Mouse (Mus musculus) liver, embryonic 14.5 days (tissue): ENCODE measurements at regions not wholly inside any gene's neighbourhood (a gene's known extent, or its start where the extent isn't known, plus 50 kb on each side); places are given as distances from the start of the nearest gene placed in this dataset.

Experiments
- ATAC-seq: fragments of 200-750 bp; cut with Nextera tagmentation; 2 replicates; pipeline ENCODE4 v1.8.0; 2017; ENCODE audit warnings: moderate number of reproducible peaks, mild to moderate bottlenecking, moderate library complexity; ENCODE audit not compliant: insufficient read depth
- DNase-seq, 3 experiments: peaks; one replicate each; pipeline ENCODE4 v3.0.0-alpha.2; 2012 to 2013; ENCODE audit warnings: low read depth in 3 of 3, low spot score in 3 of 3
- H3K27ac ChIP-seq: fragments of 300-500 bp; sonication (generic); 2 replicates; pipeline ENCODE4 v1.5.1; 2014; ENCODE audit warnings: moderate library complexity, mild to moderate bottlenecking, control low read depth, inconsistent platforms
- H3K27me3 ChIP-seq: fragments of 300-500 bp; sonication (generic); 2 replicates; pipeline ENCODE4 v1.6.1; 2014; ENCODE audit warnings: mild to moderate bottlenecking, low read length, moderate library complexity; ENCODE audit not compliant: control insufficient read depth, insufficient read depth
- H3K36me3 ChIP-seq: fragments of 300-500 bp; sonication (generic); replicated peaks from 2 replicates; pipeline ENCODE4 v1.6.1; 2014; ENCODE audit warnings: low read depth; ENCODE audit not compliant: control insufficient read depth, insufficient read depth
- H3K4me1 ChIP-seq, 2 experiments: fragments of 200-500 bp in 1 of 2; fragments of 300-500 bp in 1 of 2; sonication (generic) in 1 of 2; replicated peaks; 2 replicates each; pipeline ENCODE4 v1.6.1; 2012 to 2014; ENCODE audit warnings: antibody characterized with exemption in 1 of 2, inconsistent platforms in 1 of 2, low read length in 1 of 2; ENCODE audit not compliant: control insufficient read depth in 2 of 2, insufficient read depth in 2 of 2
- H3K4me2 ChIP-seq: fragments of 300-500 bp; sonication (generic); 2 replicates; pipeline ENCODE4 v1.6.1; 2014; ENCODE audit warnings: low read depth, mild to moderate bottlenecking, control low read depth, moderate library complexity
- H3K4me3 ChIP-seq, 2 experiments: fragments of 200-500 bp in 1 of 2; fragments of 300-500 bp in 1 of 2; sonication (generic) in 1 of 2; 2 replicates each; pipeline ENCODE4 v1.5.1; 2012 to 2014; ENCODE audit warnings: low read depth in 2 of 2, low read length in 2 of 2, mild to moderate bottlenecking in 2 of 2, control low read depth in 1 of 2, inconsistent platforms in 1 of 2, moderate library complexity in 1 of 2; ENCODE audit not compliant: insufficient read depth in 1 of 2
- H3K9ac ChIP-seq: fragments of 300-500 bp; sonication (generic); replicated peaks from 2 replicates; pipeline ENCODE4 v1.6.1; 2014; ENCODE audit warnings: mild to moderate bottlenecking, control low read depth, moderate library complexity
- H3K9me3 ChIP-seq: fragments of 300-500 bp; sonication (generic); 2 replicates; pipeline ENCODE4 v1.6.1; 2016; ENCODE audit warnings: low read length, mixed read lengths; ENCODE audit not compliant: control insufficient read depth
- CTCF ChIP-seq: IDR thresholded peaks from 2 replicates; pipeline ENCODE4 v1.5.1; 2016; ENCODE audit warnings: antibody characterized with exemption, low read depth, control low read depth
- EP300 ChIP-seq: IDR thresholded peaks from 2 replicates; pipeline ENCODE4 v1.6.1; 2016; ENCODE audit warnings: antibody characterized with exemption, low read depth
- WGBS: fragments of 180-500 bp; shearing (Covaris S2); extraction: QIAGEN DNeasy Blood & Tissue Kit; methylation state at CpG from one replicate; pipeline ENCODE4 v1.1.7; 2014; ENCODE audit not compliant: insufficient replicate concordance; 5-methylcytosine and 5-hydroxymethylcytosine counted together

DNA sequence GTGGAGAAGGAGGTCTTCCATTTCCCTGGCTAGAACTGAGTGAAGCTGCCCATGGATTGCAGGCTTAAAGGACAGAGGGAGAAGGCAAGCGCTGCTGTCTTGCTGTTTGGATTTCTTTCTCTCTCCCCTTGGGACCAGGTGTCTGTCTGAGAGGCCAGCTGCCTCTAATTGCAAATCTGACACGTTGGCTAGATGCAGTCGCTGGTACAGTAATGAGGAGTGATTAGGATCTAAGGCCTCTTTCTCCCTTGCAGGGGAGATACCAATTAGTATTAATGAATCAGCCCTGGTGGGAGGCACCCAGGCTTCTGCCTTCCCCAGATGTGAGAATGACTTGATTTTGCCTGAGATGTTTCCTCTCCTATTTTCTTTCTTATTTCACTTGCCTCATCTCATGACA is 100.1 kb upstream of the Lyplal1 start:
- 26% methylated on average over 3 of the region's 3 CpGs for WGBS
- no peak overlapping the region for H3K4me3 ChIP-seq
- no peak for ATAC-seq
- DNase-seq = no peak
- TF ChIP-seq EP300 (no peak), CTCF (no peak)
- H3K27ac ChIP-seq = no peak overlapping the region
- H3K36me3 ChIP-seq = no peaks in the 10 kb centered on the region
- no peaks in the 10 kb centered on the region for H3K9me3 ChIP-seq
- H3K27me3 ChIP-seq = no peaks in the 10 kb centered on the region
- H3K4me2 ChIP-seq = no peak overlapping the region
- H3K4me1 ChIP-seq = no peaks in the 10 kb centered on the region
- no peak overlapping the region for H3K9ac ChIP-seq

DNA sequence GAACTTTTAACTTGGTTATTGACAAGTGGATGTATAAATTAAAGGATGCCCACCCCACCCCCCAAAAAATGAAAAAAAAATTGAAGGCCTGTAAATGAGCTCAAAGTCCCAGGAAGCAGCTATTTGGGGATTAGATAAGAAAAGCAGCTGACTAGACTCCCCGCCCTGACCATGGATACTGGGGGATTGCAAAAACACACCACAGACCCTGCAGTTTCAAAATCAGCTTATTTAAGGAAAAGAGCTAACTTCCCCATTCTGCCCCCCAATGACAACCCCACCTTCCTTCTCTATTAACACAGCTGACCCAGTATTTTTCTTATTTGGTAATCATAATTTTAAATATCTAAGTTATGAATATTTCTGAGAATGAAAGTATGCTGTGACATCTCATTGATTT is 87.0 kb upstream of the Lyplal1 start:
- no peak for TF ChIP-seq CTCF
- no peak for TF ChIP-seq EP300
- ATAC-seq (no peak), DNase-seq (no peak)
- Histone ChIP-seq H3K36me3 (no peaks in the 10 kb centered on the region), H3K4me3 (no peak overlapping the region), H3K27ac (no peak overlapping the region), H3K9ac (no peak overlapping the region), H3K9me3 (no peaks in the 10 kb centered on the region), H3K27me3 (no peaks in the 10 kb centered on the region), H3K4me1 (no peaks in the 10 kb centered on the region), H3K4me2 (no peak overlapping the region)
- 18% methylated on average over 1 of the region's 1 CpGs for WGBS

GRCm38 (mm10) chr1:186202536-186202935 is 85.4 kb upstream of the Lyplal1 start:
- no peak for DNase-seq
- TF ChIP-seq EP300 (no peak), CTCF (no peak)

GRCm38 (mm10) chr1:186198391-186198790 is 81.3 kb upstream of the Lyplal1 start:
- H3K9me3 ChIP-seq = no peaks in the 10 kb centered on the region
- no peak for DNase-seq
- 56% methylated on average over 1 of the region's 1 CpGs for WGBS
- no peak overlapping the region for H3K4me3 ChIP-seq
- no peaks in the 10 kb centered on the region for H3K27me3 ChIP-seq
- TF ChIP-seq CTCF (no peak), EP300 (no peak)
- H3K4me1 ChIP-seq = no peaks in the 10 kb centered on the region
- H3K4me2 ChIP-seq = no peak overlapping the region
- ATAC-seq = no peak
- H3K9ac ChIP-seq = no peak overlapping the region
- H3K27ac ChIP-seq = no peak overlapping the region
- no peaks in the 10 kb centered on the region for H3K36me3 ChIP-seq

More at GRCm38 (mm10) chr1:186202536-186202935, 85.4 kb upstream of the Lyplal1 start:
- H3K27me3 ChIP-seq = no peaks in the 10 kb centered on the region
- no peak for ATAC-seq
- no peak overlapping the region for H3K4me3 ChIP-seq
- no peak overlapping the region for H3K9ac ChIP-seq
- H3K36me3 ChIP-seq = no peaks in the 10 kb centered on the region
- H3K4me1 ChIP-seq = no peaks in the 10 kb centered on the region
- H3K27ac ChIP-seq = no peak overlapping the region
- no peaks in the 10 kb centered on the region for H3K9me3 ChIP-seq
- H3K4me2 ChIP-seq = no peak overlapping the region

DNA sequence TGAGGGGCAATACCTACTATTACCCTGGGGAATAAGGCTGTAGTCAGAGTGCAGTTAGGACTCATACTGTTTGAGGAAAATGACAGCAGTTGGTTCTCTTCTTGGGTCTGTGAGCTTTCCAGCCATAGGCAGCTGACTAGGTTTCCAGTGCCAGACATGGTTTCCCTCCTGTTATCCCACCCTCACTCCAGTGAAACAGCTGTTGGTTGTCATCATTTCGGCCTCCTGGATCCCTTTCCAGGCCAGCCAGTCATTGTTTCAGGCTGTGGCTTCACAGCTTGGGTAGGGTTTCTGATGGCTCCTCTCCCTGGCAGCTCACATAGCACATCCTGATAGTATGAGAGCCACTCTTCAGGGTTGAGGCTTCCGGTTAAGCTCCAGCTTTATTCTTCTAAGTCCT is 79.9 kb upstream of the Lyplal1 start:
- Histone ChIP-seq H3K4me3 (no peak overlapping the region), H3K4me2 (no peak overlapping the region), H3K36me3 (no peaks in the 10 kb centered on the region), H3K9me3 (no peaks in the 10 kb centered on the region), H3K27me3 (no peaks in the 10 kb centered on the region), H3K9ac (no peak overlapping the region), H3K4me1 (no peaks in the 10 kb centered on the region), H3K27ac (no peak overlapping the region)
- 40% methylated on average over 2 of the region's 2 CpGs for WGBS
- ATAC-seq (no peak), DNase-seq (no peak)
- no peak for TF ChIP-seq EP300
- TF ChIP-seq CTCF = no peak

DNA sequence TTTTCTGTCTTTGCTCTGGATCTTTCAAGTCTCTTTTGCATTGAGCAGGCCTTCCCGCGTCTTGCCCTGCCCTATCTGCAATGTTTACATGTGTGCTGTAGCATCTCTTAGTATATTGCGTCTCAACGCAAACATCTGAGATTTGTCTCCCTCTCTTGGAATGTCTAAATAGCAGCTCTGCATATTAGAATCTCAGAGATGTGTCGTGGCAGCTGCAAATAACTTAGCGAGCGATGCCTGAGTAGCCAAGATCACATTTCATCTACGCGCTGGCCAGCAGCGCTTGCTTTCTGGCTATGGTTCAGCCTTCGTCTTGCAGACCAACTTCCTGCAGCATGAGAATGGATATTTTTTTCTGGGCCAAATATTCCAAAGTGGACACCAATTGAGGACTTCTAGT is 72.3 kb upstream of the Lyplal1 start:
- no peak overlapping the region for H3K9ac ChIP-seq
- WGBS = 79% methylated on average over 11 of the region's 11 CpGs

More for the DNA sequence above, 72.3 kb upstream of the Lyplal1 start:
- no peak overlapping the region for H3K4me2 ChIP-seq
- H3K27ac ChIP-seq = no peak overlapping the region
- no peak for DNase-seq
- H3K36me3 ChIP-seq = no peaks in the 10 kb centered on the region
- H3K4me1 ChIP-seq = no peaks in the 10 kb centered on the region
- ATAC-seq = no peak
- no peaks in the 10 kb centered on the region for H3K27me3 ChIP-seq
- H3K9me3 ChIP-seq = no peaks in the 10 kb centered on the region
- TF ChIP-seq EP300 = no peak
- no peak overlapping the region for H3K4me3 ChIP-seq
